Mouse (Mus musculus): ENCODE data around the gene Itpkb.

DNA sequence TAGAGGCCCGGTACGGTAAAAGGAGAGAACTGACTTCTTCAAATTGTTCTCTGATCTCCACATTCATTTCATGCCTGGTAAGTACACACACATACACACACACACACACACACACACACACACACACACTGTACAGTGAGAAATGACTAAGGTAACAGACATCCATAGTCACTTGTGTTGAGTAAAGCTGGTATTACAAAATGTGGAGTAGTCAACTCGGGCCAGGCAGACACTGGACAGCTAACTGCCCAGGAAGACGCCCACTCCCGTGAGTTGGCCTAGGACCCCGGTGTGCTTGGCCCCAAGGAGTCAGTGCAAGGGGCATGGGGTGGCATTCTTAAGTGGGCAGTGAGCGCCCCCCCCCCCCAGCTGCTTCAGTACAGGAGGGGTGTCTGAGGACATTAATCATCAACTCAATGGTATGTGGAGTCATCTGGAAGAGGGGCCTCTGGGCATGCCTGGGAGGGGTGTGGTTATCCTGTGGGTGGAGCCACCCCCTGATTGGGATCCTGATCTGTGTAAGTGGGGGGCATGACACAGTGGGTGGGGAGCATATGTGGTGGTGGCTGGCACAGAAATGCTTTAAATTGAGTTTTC, 41.3 kb upstream of the Itpkb start:
- TF ChIP-seq POLR2A (IDR thresholded peaks at IDR 0.05; ENCODE audit: low read depth, low read length) (no peak), CTCF (IDR thresholded peaks at IDR 0.05; ENCODE audit: borderline replicate concordance, insufficient read depth, low read length) (no peak)
